Mouse (Mus musculus) embryonic facial prominence, embryonic 12.5 days (tissue): ENCODE measurements at regions not wholly inside any gene's neighbourhood (a gene's known extent, or its start where the extent isn't known, plus 50 kb on each side); places are given as distances from the start of the nearest gene placed in this dataset.

ENCODE experiments used
- ATAC-seq: fragments of 200-750 bp; cut with Nextera tagmentation; 2 replicates; pipeline ENCODE4 v1.8.0; 2017; ENCODE audit not compliant: insufficient number of reproducible peaks, insufficient read depth, low FRiP score, low TSS enrichment
- H3K27ac ChIP-seq: fragments of 300-500 bp; sonication (generic); 2 replicates; pipeline ENCODE4 v1.5.1; 2016; ENCODE audit warnings: mild to moderate bottlenecking
- H3K27me3 ChIP-seq: fragments of 300-500 bp; sonication (generic); 2 replicates; pipeline ENCODE4 v1.6.1; 2016; ENCODE audit warnings: mild to moderate bottlenecking, moderate library complexity
- H3K36me3 ChIP-seq: fragments of 300-500 bp; sonication (generic); 2 replicates; pipeline ENCODE4 v1.6.1; 2016; ENCODE audit warnings: mild to moderate bottlenecking
- H3K4me1 ChIP-seq: fragments of 300-500 bp; sonication (generic); 2 replicates; pipeline ENCODE4 v1.6.1; 2016
- H3K4me2 ChIP-seq: fragments of 300-500 bp; sonication (generic); replicated peaks from 2 replicates; pipeline ENCODE4 v1.6.1; 2016; ENCODE audit warnings: mild to moderate bottlenecking, moderate library complexity
- H3K4me3 ChIP-seq: fragments of 300-500 bp; sonication (generic); 2 replicates; pipeline ENCODE4 v1.5.1; 2016; ENCODE audit warnings: mild to moderate bottlenecking
- H3K9ac ChIP-seq: fragments of 300-500 bp; sonication (generic); 2 replicates; pipeline ENCODE4 v1.6.1; 2016; ENCODE audit warnings: mild to moderate bottlenecking, moderate library complexity
- H3K9me3 ChIP-seq: fragments of 300-500 bp; sonication (generic); 2 replicates; pipeline ENCODE4 v1.6.1; 2016; ENCODE audit warnings: mild to moderate bottlenecking, moderate library complexity
- WGBS: fragments of 180-500 bp; shearing (Covaris S2); methylation state at CpG from one replicate; pipeline ENCODE4 v1.1.7; 2016; 5-methylcytosine and 5-hydroxymethylcytosine counted together

DNA sequence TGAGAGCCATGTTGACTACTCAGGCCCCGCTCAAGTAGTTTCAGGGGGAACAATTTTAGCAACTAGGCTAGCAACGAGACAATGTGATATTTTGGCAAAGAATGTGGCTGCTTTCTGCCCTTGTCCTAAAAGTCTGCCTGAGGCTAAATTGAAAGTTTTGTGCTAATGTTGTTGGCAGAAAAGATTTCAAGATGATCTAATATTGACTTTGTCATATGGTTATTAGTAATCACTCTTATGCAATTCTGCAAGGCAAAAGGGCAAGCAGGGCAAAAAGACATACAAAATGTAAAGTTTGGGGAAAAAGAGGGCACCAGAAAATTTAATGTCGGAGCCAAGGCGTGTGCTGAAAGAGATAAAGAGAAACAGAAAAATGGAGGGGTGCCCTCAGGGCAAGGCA, 164.1 kb upstream of the N4bp1 start:
- H3K9ac ChIP-seq, result no peak overlapping the region
- no peaks in the 10 kb centered on the region for H3K36me3 ChIP-seq
- ATAC-seq, result no peak
- no peak overlapping the region for H3K4me2 ChIP-seq
- H3K4me1 ChIP-seq, result no peaks in the 10 kb centered on the region
- H3K4me3 ChIP-seq, result no peak overlapping the region
- H3K27me3 ChIP-seq, result no peaks in the 10 kb centered on the region
- WGBS, result 81% methylated on average over 4 of the region's 4 CpGs
- H3K27ac ChIP-seq, result no peak overlapping the region
- no peaks in the 10 kb centered on the region for H3K9me3 ChIP-seq

GRCm38 (mm10) chr8:87046590-87046989, 161.5 kb upstream of the N4bp1 start:
- 71% methylated on average over 4 of the region's 4 CpGs for WGBS
- Histone ChIP-seq H3K4me2 (no peak overlapping the region), H3K4me3 (no peak overlapping the region), H3K9ac (no peak overlapping the region), H3K27me3 (no peaks in the 10 kb centered on the region), H3K4me1 (no peaks in the 10 kb centered on the region), H3K36me3 (no peaks in the 10 kb centered on the region), H3K27ac (no peak overlapping the region), H3K9me3 (no peaks in the 10 kb centered on the region)
- ATAC-seq, result no peak

DNA sequence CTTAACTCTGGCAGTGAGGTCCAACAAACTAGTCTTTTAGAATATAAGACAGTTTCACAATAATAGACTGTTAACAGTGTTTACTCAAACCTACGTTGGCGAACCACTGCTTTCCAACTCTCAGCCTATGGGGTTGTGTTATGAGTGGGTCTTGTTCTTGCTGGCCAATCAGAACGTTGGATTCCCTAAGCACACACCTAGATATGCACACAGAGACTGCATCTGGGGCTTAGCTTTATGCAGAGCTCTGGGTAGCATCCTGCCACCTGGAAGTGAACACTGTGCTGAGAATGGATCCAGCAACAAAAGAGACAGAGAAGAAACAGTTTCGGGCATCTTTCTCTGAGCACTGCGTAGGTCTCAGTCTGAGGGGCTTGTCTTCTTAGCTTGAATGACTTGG, 158.0 kb upstream of the N4bp1 start:
- WGBS, result 81% methylated on average over 5 of the region's 5 CpGs
- peaks cover 6% of the 10 kb centered on the region; the same call in 1 of the 2 replicates for H3K4me1 ChIP-seq
- H3K4me2 ChIP-seq, result no peak overlapping the region
- H3K9me3 ChIP-seq, result no peaks in the 10 kb centered on the region
- H3K9ac ChIP-seq, result no peak overlapping the region
- ATAC-seq, result no peak
- no peak overlapping the region for H3K27ac ChIP-seq
- H3K27me3 ChIP-seq, result peaks cover 15% of the 10 kb centered on the region; the same call in 1 of the 2 replicates
- no peaks in the 10 kb centered on the region for H3K36me3 ChIP-seq
- no peak overlapping the region for H3K4me3 ChIP-seq

DNA sequence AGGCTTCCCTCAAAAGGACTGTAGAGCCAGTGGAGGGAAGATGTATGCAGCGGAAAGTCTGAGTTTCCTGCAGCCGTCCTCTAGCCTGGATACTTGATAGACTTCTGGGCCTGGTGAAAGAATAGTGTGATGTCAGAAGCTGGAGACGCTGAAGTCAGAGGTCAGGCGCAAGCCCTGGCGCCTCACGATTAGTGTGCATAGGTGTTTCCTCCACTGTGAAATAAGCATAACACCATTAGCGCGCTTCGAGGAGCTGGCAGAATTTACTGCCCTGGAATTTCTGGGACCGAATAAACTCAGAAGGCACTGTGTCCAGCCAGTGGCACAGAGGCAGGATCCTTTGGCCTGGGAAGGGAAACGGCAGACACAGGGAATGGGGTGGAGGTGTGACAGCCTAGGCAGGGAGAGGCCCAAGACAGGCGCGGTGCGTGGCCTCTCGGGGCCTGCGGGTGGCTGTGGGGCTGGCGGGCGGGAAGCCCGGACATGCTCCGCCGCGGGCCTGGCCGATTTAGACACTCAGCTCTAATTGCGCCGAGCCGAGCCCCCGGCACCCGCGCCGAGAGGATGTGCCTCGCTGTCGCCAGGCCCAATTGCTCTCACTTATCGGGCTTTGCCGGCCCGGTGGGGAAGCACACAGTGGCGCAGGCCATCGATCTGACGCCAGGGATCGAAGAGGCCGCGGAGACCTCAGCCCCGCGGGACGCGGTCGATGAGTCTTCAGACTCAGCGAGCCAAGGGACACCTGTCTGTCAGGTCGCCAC, 152.7 kb upstream of the N4bp1 start:
- peak overlapping the region; percentile 37 for H3K4me3 ChIP-seq
- H3K4me2 ChIP-seq, result peak overlapping the region; percentile 80
- H3K9ac ChIP-seq, result peak overlapping the region; percentile 54; the same call in 1 of the 2 replicates
- peaks cover 7% of the 10 kb centered on the region for H3K4me1 ChIP-seq
- no peak for ATAC-seq
- 3% methylated on average over 48 of the region's 48 CpGs for WGBS
- H3K27ac ChIP-seq, result no peak overlapping the region
- no peaks in the 10 kb centered on the region for H3K36me3 ChIP-seq
- no peaks in the 10 kb centered on the region for H3K9me3 ChIP-seq
- H3K27me3 ChIP-seq, result peaks cover 15% of the 10 kb centered on the region; the same call in 1 of the 2 replicates

GRCm38 (mm10) chr8:87035996-87036395, 150.9 kb upstream of the N4bp1 start:
- Histone ChIP-seq H3K9ac (no peak overlapping the region), H3K27me3 (peaks cover 15% of the 10 kb centered on the region; the same call in 1 of the 2 replicates), H3K4me1 (peaks cover 7% of the 10 kb centered on the region), H3K36me3 (no peaks in the 10 kb centered on the region), H3K9me3 (no peaks in the 10 kb centered on the region), H3K27ac (no peak overlapping the region), H3K4me3 (no peak overlapping the region), H3K4me2 (no peak overlapping the region)
- ATAC-seq, result no peak
- 89% methylated on average over 10 of the region's 10 CpGs for WGBS

GRCm38 (mm10) chr8:87028171-87028570, 143.1 kb upstream of the N4bp1 start:
- Histone ChIP-seq H3K4me3 (no peak overlapping the region), H3K9me3 (no peaks in the 10 kb centered on the region), H3K4me2 (no peak overlapping the region), H3K4me1 (no peaks in the 10 kb centered on the region), H3K27ac (no peak overlapping the region), H3K27me3 (no peaks in the 10 kb centered on the region), H3K36me3 (no peaks in the 10 kb centered on the region), H3K9ac (no peak overlapping the region)
- no peak for ATAC-seq
- 74% methylated on average over 1 of the region's 1 CpGs for WGBS

- H3K9ac ChIP-seq, result no peak overlapping the region
- ATAC-seq, result no peak
Observed at GRCm38 (mm10) chr8:87025946-87026345, 140.9 kb upstream of the N4bp1 start.

GRCm38 (mm10) chr8:87019795-87020194, 134.7 kb upstream of the N4bp1 start:
- Histone ChIP-seq H3K4me2 (no peak overlapping the region), H3K36me3 (no peaks in the 10 kb centered on the region), H3K9me3 (no peaks in the 10 kb centered on the region), H3K27ac (no peak overlapping the region), H3K27me3 (no peaks in the 10 kb centered on the region), H3K9ac (no peak overlapping the region), H3K4me1 (no peaks in the 10 kb centered on the region), H3K4me3 (no peak overlapping the region)
- ATAC-seq, result no peak
- 99% methylated on average over 3 of the region's 3 CpGs for WGBS

More at GRCm38 (mm10) chr8:87025946-87026345, 140.9 kb upstream of the N4bp1 start:
- WGBS, result 67% methylated on average over 1 of the region's 1 CpGs
- no peak overlapping the region for H3K4me2 ChIP-seq
- no peaks in the 10 kb centered on the region for H3K4me1 ChIP-seq
- H3K4me3 ChIP-seq, result no peak overlapping the region
- H3K27ac ChIP-seq, result no peak overlapping the region
- no peaks in the 10 kb centered on the region for H3K9me3 ChIP-seq
- no peaks in the 10 kb centered on the region for H3K36me3 ChIP-seq
- H3K27me3 ChIP-seq, result no peaks in the 10 kb centered on the region

GRCm38 (mm10) chr8:86975546-86975945, 90.5 kb upstream of the N4bp1 start:
- Histone ChIP-seq H3K27ac (no peak overlapping the region), H3K27me3 (no peaks in the 10 kb centered on the region), H3K9ac (no peak overlapping the region), H3K4me2 (no peak overlapping the region), H3K4me1 (no peaks in the 10 kb centered on the region), H3K4me3 (no peak overlapping the region), H3K36me3 (no peaks in the 10 kb centered on the region), H3K9me3 (no peaks in the 10 kb centered on the region)
- 92% methylated on average over 1 of the region's 1 CpGs for WGBS
- no peak for ATAC-seq

DNA sequence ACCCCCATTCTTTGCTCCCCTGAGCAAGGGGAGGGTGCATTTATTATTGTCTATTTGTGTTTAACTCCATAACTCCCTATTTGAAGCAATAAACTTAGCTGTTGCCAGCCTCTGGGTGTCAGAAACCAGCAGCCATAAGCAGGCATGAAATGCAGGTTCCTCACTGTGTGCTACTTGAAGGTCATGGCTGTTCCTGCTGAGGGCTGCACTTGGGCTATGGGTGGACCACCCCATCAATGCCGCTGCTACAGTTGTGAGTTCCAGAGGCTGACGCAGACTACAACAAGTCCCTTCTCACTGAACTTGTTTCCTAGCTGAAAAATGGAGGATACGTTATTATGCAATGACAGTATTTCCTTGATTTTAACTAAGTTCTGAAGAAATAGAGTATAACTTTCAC, 86.7 kb upstream of the N4bp1 start:
- no peak for ATAC-seq
- H3K9ac ChIP-seq, result no peak overlapping the region
- no peaks in the 10 kb centered on the region for H3K9me3 ChIP-seq
- peaks cover 6% of the 10 kb centered on the region; the same call in 1 of the 2 replicates for H3K4me1 ChIP-seq
- H3K36me3 ChIP-seq, result no peaks in the 10 kb centered on the region
- no peak overlapping the region for H3K4me2 ChIP-seq
- no peaks in the 10 kb centered on the region for H3K27me3 ChIP-seq
- no peak overlapping the region for H3K27ac ChIP-seq
- 85% methylated on average over 3 of the region's 3 CpGs for WGBS
- H3K4me3 ChIP-seq, result no peak overlapping the region

- Histone ChIP-seq H3K36me3 (no peaks in the 10 kb centered on the region), H3K9me3 (no peaks in the 10 kb centered on the region), H3K27ac (no peak overlapping the region), H3K4me3 (no peak overlapping the region), H3K27me3 (no peaks in the 10 kb centered on the region), H3K4me2 (no peak overlapping the region), H3K9ac (no peak overlapping the region), H3K4me1 (peaks cover 6% of the 10 kb centered on the region; the same call in 1 of the 2 replicates)
- ATAC-seq, result no peak
- 94% methylated on average over 2 of the region's 2 CpGs for WGBS
Observed at GRCm38 (mm10) chr8:86969051-86969450, 84.0 kb upstream of the N4bp1 start.

GRCm38 (mm10) chr8:86967891-86968311, 82.8 kb upstream of the N4bp1 start:
- no peak for ATAC-seq
- WGBS, result 13% methylated on average over 3 of the region's 3 CpGs
- Histone ChIP-seq H3K4me2 (no peak overlapping the region), H3K27ac (no peak overlapping the region), H3K36me3 (no peaks in the 10 kb centered on the region), H3K9ac (no peak overlapping the region), H3K27me3 (no peaks in the 10 kb centered on the region), H3K4me1 (peaks cover 6% of the 10 kb centered on the region; the same call in 1 of the 2 replicates), H3K9me3 (no peaks in the 10 kb centered on the region), H3K4me3 (no peak overlapping the region)
